Mouse (Mus musculus): ENCODE results near the gene Hmgb3.

DNA sequence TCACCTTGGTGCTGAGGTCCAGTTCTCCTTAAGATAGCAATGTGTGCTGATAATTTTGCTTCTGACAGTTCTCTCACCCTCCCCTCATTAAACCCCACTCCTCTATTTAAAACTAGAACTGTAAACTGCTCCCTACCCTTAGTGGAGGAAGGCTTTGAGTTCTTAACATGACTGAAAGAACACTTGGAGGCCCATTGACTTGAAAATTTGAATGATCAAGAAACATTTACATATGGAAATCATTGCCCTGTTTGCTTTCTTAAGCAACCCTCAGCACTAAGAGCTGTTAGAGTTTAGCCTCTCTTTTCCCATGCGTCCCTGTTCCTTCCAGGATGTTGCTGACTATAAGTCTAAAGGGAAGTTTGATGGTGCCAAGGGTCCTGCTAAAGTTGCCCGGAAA lies 3.6 kb downstream of the Hmgb3 start:
- TF ChIP-seq JUND (conservative IDR thresholded peaks at IDR 0.05; ENCODE audit: low read depth, low read length) (no peak), USF1 (IDR thresholded peaks at IDR 0.05; ENCODE audit: low read depth, low read length) (no peak), CTCF (conservative IDR thresholded peaks at IDR 0.05 in 1 of 2, IDR thresholded peaks at IDR 0.05 in 1 of 2; ENCODE audit: low read depth in 2 of 2, low read length in 2 of 2) (no peak), POLR2A (IDR thresholded peaks at IDR 0.05; ENCODE audit: low read depth, low read length) (no peak), EP300 (IDR thresholded peaks at IDR 0.05; ENCODE audit: low read length) (no peak)
